Mouse (Mus musculus) embryonic facial prominence, embryonic 12.5 days (tissue): ENCODE data around the gene Cntn6. TPM values are rescaled to one million over a fixed set of nuclear protein-coding genes. Genes with fewer than 3 reads are reported as not detected.

Experiments
- ATAC-seq: fragments of 200-750 bp; cut with Nextera tagmentation; 2 replicates; pipeline ENCODE4 v1.8.0; 2017; ENCODE audit not compliant: insufficient number of reproducible peaks, insufficient read depth, low FRiP score, low TSS enrichment
- H3K27ac ChIP-seq: fragments of 300-500 bp; sonication (generic); 2 replicates; pipeline ENCODE4 v1.5.1; 2016; ENCODE audit warnings: mild to moderate bottlenecking
- H3K27me3 ChIP-seq: fragments of 300-500 bp; sonication (generic); 2 replicates; pipeline ENCODE4 v1.6.1; 2016; ENCODE audit warnings: mild to moderate bottlenecking, moderate library complexity
- H3K36me3 ChIP-seq: fragments of 300-500 bp; sonication (generic); 2 replicates; pipeline ENCODE4 v1.6.1; 2016; ENCODE audit warnings: mild to moderate bottlenecking
- H3K4me1 ChIP-seq: fragments of 300-500 bp; sonication (generic); 2 replicates; pipeline ENCODE4 v1.6.1; 2016
- H3K4me2 ChIP-seq: fragments of 300-500 bp; sonication (generic); replicated peaks from 2 replicates; pipeline ENCODE4 v1.6.1; 2016; ENCODE audit warnings: mild to moderate bottlenecking, moderate library complexity
- H3K4me3 ChIP-seq: fragments of 300-500 bp; sonication (generic); 2 replicates; pipeline ENCODE4 v1.5.1; 2016; ENCODE audit warnings: mild to moderate bottlenecking
- H3K9ac ChIP-seq: fragments of 300-500 bp; sonication (generic); 2 replicates; pipeline ENCODE4 v1.6.1; 2016; ENCODE audit warnings: mild to moderate bottlenecking, moderate library complexity
- H3K9me3 ChIP-seq: fragments of 300-500 bp; sonication (generic); 2 replicates; pipeline ENCODE4 v1.6.1; 2016; ENCODE audit warnings: mild to moderate bottlenecking, moderate library complexity
- WGBS: fragments of 180-500 bp; shearing (Covaris S2); methylation state at CpG from one replicate; pipeline ENCODE4 v1.1.7; 2016; 5-methylcytosine and 5-hydroxymethylcytosine counted together
- polyA plus RNA-seq: library from polyadenylated mRNA; unstranded; fragments of >200 nt; fragmentation: Nextera tagmentation; extraction: Ambion mirVana; gene quantifications from 2 replicates; pipeline ENCODE4 v1.2.1, GENCODE M21; 2016

The Cntn6 gene
- polyA plus RNA-seq, 1 experiment from 2014 or later, result 2.3 TPM

- Histone ChIP-seq H3K9ac (no peak overlapping the region), H3K27me3 (no peaks in the 10 kb centered on the region), H3K36me3 (no peaks in the 10 kb centered on the region), H3K4me1 (no peaks in the 10 kb centered on the region), H3K4me2 (no peak overlapping the region), H3K27ac (no peak overlapping the region), H3K4me3 (no peak overlapping the region), H3K9me3 (no peaks in the 10 kb centered on the region)
- 0 out of 2 replicates have a peak, but pooled peaks have one; percentile 47 for ATAC-seq
- WGBS, result 89% methylated on average over 3 of the region's 3 CpGs
These were observed 291.3 kb downstream of the Cntn6 start for GRCm38 (mm10) chr6:104783891-104784290.

GRCm38 (mm10) chr6:104787502-104787901 is 294.9 kb downstream of the Cntn6 start:
- 72% methylated on average over 2 of the region's 2 CpGs for WGBS

GRCm38 (mm10) chr6:104808526-104808925 is 315.9 kb downstream of the Cntn6 start:
- H3K9me3 ChIP-seq, result no peaks in the 10 kb centered on the region
- H3K27ac ChIP-seq, result no peak overlapping the region
- no peak overlapping the region for H3K4me3 ChIP-seq
- H3K4me2 ChIP-seq, result no peak overlapping the region
- ATAC-seq, result no peak
- no peaks in the 10 kb centered on the region for H3K27me3 ChIP-seq
- no peaks in the 10 kb centered on the region for H3K36me3 ChIP-seq
- H3K9ac ChIP-seq, result no peak overlapping the region
- WGBS, result 61% methylated on average over 4 of the region's 4 CpGs
- no peaks in the 10 kb centered on the region for H3K4me1 ChIP-seq

More at GRCm38 (mm10) chr6:104787502-104787901, 294.9 kb downstream of the Cntn6 start:
- H3K27me3 ChIP-seq, result no peaks in the 10 kb centered on the region
- H3K27ac ChIP-seq, result no peak overlapping the region
- no peak overlapping the region for H3K4me2 ChIP-seq
- no peaks in the 10 kb centered on the region for H3K4me1 ChIP-seq
- ATAC-seq, result no peak
- no peaks in the 10 kb centered on the region for H3K9me3 ChIP-seq
- H3K36me3 ChIP-seq, result no peaks in the 10 kb centered on the region
- H3K4me3 ChIP-seq, result no peak overlapping the region
- no peak overlapping the region for H3K9ac ChIP-seq

GRCm38 (mm10) chr6:104815610-104816009 is 323.0 kb downstream of the Cntn6 start:
- no peak overlapping the region for H3K4me3 ChIP-seq
- H3K4me2 ChIP-seq, result no peak overlapping the region
- H3K9ac ChIP-seq, result no peak overlapping the region
- no peaks in the 10 kb centered on the region for H3K9me3 ChIP-seq
- H3K36me3 ChIP-seq, result no peaks in the 10 kb centered on the region
- no peak overlapping the region for H3K27ac ChIP-seq
- WGBS, result 80% methylated on average over 2 of the region's 2 CpGs
- 0 out of 2 replicates have a peak, but pooled peaks have one; percentile 41 for ATAC-seq
- H3K27me3 ChIP-seq, result no peaks in the 10 kb centered on the region
- no peaks in the 10 kb centered on the region for H3K4me1 ChIP-seq

- Histone ChIP-seq H3K9me3 (no peaks in the 10 kb centered on the region), H3K27ac (no peak overlapping the region), H3K4me1 (no peaks in the 10 kb centered on the region), H3K4me3 (no peak overlapping the region), H3K4me2 (no peak overlapping the region), H3K9ac (no peak overlapping the region), H3K27me3 (no peaks in the 10 kb centered on the region), H3K36me3 (no peaks in the 10 kb centered on the region)
- WGBS, result 84% methylated on average over 1 of the region's 1 CpGs
- no peak for ATAC-seq
These were observed 387.1 kb downstream of the Cntn6 start for GRCm38 (mm10) chr6:104879711-104880110.

- 34% methylated on average over 2 of the region's 2 CpGs for WGBS
- Histone ChIP-seq H3K27ac (no peak overlapping the region), H3K4me2 (no peak overlapping the region), H3K36me3 (no peaks in the 10 kb centered on the region), H3K27me3 (no peaks in the 10 kb centered on the region), H3K4me1 (no peaks in the 10 kb centered on the region), H3K9me3 (no peaks in the 10 kb centered on the region), H3K4me3 (no peak overlapping the region), H3K9ac (no peak overlapping the region)
- no peak for ATAC-seq
These were observed 391.4 kb downstream of the Cntn6 start for GRCm38 (mm10) chr6:104884021-104884420.

- H3K9me3 ChIP-seq, result no peaks in the 10 kb centered on the region
- no peak overlapping the region for H3K27ac ChIP-seq
- H3K4me2 ChIP-seq, result no peak overlapping the region
- no peak overlapping the region for H3K4me3 ChIP-seq
- H3K9ac ChIP-seq, result no peak overlapping the region
- H3K36me3 ChIP-seq, result no peaks in the 10 kb centered on the region
- H3K27me3 ChIP-seq, result no peaks in the 10 kb centered on the region
- ATAC-seq, result no peak
- H3K4me1 ChIP-seq, result no peaks in the 10 kb centered on the region
These were observed 393.2 kb downstream of the Cntn6 start for GRCm38 (mm10) chr6:104885829-104886228.

GRCm38 (mm10) chr6:104891071-104891470 is 398.5 kb downstream of the Cntn6 start:
- Histone ChIP-seq H3K4me2 (no peak overlapping the region), H3K27me3 (no peaks in the 10 kb centered on the region), H3K27ac (no peak overlapping the region), H3K9ac (no peak overlapping the region), H3K9me3 (no peaks in the 10 kb centered on the region), H3K4me3 (no peak overlapping the region), H3K36me3 (no peaks in the 10 kb centered on the region), H3K4me1 (no peaks in the 10 kb centered on the region)
- WGBS, result 87% methylated on average over 3 of the region's 3 CpGs
- ATAC-seq, result no peak
